Mouse (Mus musculus) kidney, postnatal 36 days (tissue): Measurements from ENCODE around the gene Gm10642.

Source experiments
- DNase-seq, 2 experiments: peaks; one replicate each; pipeline ENCODE4 v3.0.0; 2021 to 2022; ENCODE audit warnings: mixed read lengths in 2 of 2

The Gm10642 gene

GRCm38 (mm10) chr9:70673656-70674055 is 17.6 kb downstream of the Gm10642 start:
- no peak for DNase-seq

DNA sequence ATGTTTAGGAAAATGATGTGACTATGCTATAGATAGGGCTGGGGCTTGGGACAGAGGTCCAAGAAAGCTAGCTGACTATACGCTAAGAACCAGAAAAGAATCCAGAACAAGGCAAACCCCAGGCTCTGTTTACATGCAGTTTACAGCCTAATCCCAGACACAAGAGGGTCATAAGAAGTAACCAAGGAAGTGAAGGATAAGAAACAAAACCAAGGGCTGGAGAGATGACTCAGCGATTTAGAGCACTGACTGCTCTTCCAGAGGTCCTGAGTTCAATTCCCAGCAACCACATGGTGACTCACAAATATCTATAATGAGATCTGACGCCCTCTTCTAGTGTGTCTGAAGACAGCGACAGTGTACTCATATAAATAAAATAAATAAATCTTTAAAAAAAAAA is 19.1 kb downstream of the Gm10642 start:
- DNase-seq: no peak

GRCm38 (mm10) chr9:70675961-70676360 is 19.9 kb downstream of the Gm10642 start:
- DNase-seq: no peak

GRCm38 (mm10) chr9:70678682-70679131 is 22.7 kb downstream of the Gm10642 start, which contains the start of gene Adam10:
Adam10 (plus strand) TSS chr9:70678997.
- DNase-seq: peak; percentile 99

GRCm38 (mm10) chr9:70679132-70680091 is 23.4 kb downstream of the Gm10642 start:
- DNase-seq: peak; percentile 28 to 74

DNA sequence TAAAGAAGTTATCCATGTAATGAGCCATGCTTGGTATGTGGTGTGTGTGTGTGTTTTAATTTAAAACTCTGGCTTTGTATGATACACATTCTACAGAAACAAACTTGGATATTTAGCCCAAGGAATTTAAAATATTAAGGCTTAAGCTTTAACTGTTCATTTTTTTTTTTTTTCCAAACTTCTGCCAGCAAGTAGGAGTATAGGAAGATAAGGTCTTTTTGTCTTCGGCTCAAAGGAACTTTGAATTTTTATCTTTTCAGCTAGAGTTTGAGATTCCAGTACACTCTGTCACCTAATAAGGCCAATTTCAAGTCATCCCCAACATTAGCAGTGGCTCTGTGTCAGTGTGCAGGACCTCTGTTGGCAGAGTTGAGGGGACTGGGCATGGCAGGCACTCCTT is 26.2 kb downstream of the Gm10642 start:
- DNase-seq: no peak

DNA sequence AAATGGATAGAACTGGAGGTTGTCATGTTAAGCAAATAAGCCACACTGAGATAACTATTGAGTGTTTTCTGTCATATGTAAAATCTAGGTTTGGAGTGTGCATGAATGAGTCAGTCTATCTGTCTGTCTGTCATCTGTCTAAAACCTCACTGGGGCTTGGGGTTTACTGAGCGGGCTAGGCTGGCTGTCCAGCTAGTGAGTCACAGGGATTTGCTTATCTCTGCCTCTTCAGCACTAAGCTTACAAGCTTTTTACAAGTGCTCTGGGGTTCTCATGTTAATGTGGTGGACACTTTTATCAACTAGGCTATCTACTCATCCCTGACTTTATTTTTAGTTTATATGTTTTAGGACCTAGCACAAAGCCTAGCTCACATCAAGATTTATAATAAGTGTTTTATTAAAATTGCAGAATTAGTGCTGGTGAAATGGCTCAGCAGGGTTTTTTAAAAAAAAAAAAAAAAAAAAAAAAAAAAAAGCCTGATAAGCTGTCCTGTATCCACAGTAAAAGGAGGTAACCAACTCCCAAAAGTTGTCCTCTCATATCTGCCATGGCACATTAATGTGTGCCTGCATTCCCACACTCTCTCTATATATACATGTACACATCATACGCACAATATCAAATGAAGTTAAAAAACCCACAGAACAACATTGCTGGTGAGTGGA is 32.4 kb downstream of the Gm10642 start:
- no peak for DNase-seq

- DNase-seq: no peak
Measured at GRCm38 (mm10) chr9:70689926-70690325, 33.9 kb downstream of the Gm10642 start.

GRCm38 (mm10) chr9:70690579-70690978 is 34.5 kb downstream of the Gm10642 start:
- no peak for DNase-seq

DNA sequence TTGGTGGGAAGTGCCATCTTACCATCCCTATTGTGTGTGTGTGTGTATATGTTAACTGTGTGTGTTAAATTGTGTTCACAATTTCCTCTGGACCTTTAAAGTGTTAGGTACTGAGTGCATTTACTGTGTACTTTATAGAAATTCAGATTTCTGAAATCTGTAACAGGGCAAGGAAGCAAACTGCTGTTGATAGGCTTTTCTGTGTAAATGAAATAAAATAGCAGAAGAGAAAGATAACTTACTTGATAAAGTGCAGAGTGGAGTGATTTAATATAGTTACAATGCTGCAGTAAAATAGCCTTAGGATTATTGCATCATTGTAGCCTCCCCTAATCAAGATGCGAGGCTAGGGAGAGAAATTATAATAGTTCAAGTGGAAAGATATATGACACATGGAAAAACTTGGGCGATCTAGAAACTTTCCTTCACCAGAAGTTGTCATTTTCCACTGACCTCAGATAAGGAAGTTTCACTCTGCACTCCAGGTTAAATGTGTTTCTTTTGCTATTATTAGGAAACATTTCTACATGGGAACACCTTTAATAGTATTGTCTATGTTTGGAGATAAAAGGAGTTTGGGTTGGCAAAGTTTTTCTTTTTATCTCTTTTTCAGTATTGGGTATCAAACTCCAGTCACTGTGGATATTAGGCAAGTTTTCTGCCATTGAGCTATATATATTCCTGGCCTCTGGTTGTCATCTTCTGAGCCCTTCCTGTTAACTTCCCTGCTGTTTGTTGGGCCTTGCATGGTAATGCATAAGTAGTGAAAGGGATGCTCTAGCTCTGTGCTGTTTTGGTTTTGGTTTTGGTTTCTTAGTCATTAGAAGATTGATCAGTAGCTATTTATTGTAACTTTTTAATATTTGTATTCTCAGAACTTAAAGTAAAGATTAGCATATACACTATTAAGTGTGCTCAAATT is 36.0 kb downstream of the Gm10642 start:
- no peak for DNase-seq

DNA sequence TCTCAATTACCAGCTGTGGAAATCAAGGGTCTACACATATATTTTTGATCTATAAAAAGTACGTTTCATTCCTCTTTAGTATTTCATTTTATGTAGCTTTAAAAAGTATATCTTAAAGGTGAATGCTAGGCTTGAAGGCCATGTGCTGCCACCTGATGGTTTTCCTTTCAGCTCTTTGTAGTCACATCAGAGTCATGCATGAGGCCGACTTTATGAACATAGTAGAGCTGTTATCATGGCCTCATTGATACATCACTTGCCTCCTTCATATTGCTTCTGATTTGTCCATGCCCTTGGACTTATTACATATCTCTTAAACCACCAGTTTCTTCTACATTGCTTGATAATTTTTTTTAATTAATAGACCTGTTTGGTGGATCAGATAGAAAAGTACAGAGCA is 39.7 kb downstream of the Gm10642 start:
- DNase-seq: no peak

DNA sequence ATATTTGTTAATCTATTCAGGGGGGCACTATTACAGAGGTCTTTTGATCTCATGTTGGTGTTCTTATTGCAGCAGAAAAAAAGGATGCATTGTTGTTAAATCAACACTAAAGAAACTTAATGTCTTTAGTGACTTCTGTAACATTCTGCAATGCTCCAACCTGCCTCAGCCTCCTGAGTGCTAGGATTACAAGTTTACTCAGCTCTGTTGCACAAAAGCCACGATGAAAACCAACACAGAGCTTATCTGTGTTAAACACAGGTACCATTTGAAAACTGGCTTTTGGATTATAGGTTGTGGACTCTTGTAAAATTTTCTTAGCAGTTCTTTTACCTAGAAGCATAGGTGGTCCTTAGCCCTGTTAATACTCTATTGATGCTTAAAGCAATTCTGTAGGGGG is 42.0 kb downstream of the Gm10642 start:
- DNase-seq: no peak

DNA sequence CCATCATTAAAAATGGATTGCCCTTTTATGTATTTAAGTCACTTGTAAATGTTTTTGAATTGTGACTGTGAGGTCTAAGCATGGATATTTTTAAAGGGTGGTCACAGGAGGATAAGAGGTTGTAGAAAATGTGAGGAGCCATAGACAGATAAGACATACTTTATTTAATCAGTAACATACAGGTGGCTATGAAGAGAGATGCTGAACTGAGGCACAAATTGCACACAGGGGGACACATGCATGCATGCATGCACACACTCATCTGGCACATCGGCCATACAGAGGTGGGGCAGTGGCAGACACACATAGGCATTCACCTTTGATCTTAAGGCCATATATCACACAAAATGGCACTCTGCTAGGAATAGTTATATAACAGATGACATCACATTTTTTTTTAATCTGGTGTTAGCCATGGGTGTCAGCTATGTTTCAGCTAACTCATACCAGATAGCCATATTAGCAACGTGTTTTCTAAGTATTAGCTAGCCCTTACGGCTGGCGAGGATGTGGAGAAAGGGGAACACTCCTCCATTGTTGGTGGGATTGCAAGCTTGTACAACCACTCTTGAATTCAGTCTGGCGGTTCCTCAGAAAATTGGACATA is 47.6 kb downstream of the Gm10642 start:
- no peak for DNase-seq

DNA sequence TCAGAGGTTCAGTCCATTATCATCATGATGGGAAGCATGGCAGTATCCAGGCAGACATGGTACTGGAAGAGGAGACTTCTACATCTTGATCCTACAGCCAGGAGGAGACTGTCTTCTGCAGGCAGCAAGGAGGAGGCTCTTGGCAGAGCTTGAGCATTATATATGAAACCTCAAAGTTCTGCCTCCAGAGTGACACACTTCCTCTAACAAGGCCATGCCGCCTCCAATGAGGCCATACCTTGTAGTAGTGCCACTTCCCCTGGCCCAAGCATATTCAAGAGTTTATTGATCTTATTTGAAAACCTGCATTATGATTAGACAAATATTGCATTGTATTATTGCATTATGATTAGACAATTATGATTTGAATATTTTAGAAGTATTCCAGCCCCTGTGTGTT is 50.4 kb downstream of the Gm10642 start:
- DNase-seq: no peak
